Mouse (Mus musculus): ENCODE data around the gene Gltp. TPM values are rescaled to one million over a fixed set of nuclear protein-coding genes. Genes with fewer than 3 reads are reported as not detected.

The Gltp gene
- total and polyA plus RNA-seq, 3 experiments = 23.8 to 90.4 (median 25.5) TPM

- H3K36me3 ChIP-seq (replicated peaks in 1 of 2; ENCODE audit: control insufficient read depth in 1 of 2, insufficient read depth in 1 of 2, low read length in 1 of 2) = peaks cover 77 to 100% of the 10 kb centered on the region in 2 experiments
- H3K9me3 ChIP-seq (replicated peaks; ENCODE audit: low read length) = no peaks in the 10 kb centered on the region
- H3K4me2 ChIP-seq (ENCODE audit: insufficient read depth, low read depth, poor library complexity, severe bottlenecking) = no peak overlapping the region
- no peak overlapping the region for H3K9ac ChIP-seq (ENCODE audit: insufficient read depth, low read depth)
- peaks cover 14 to 16% of the 10 kb centered on the region in 2 experiments for H3K4me1 ChIP-seq (ENCODE audit: control insufficient read depth in 1 of 2, insufficient read depth in 2 of 2)
- H3K27ac ChIP-seq (ENCODE audit: insufficient read depth, low read depth) = no peak overlapping the region
- H3K4me3 ChIP-seq (replicated peaks in 1 of 3; ENCODE audit: low read depth in 2 of 3, low read length in 2 of 3, poor library complexity in 1 of 3) = no peak overlapping the region
- in situ Hi-C loops (cut with MboI; ENCODE audit: low pct_ligation_motif_present, low pct_unique_long_range_greater_than_20kb, low sequenced_read_pairs) (loop anchor here (25.0 kb wide), 1 partner anchor 194 kb away; the partner anchor contains the start of gene Oasl1), dilution Hi-C loops (cut with MboI; ENCODE audit: extremely low pct_ligation_motif_present, extremely low pct_unique_long_range_greater_than_20kb, low sequenced_read_pairs) (no loop called here)
- no peak for TF ChIP-seq PAX5 (IDR thresholded peaks at IDR 0.05; ENCODE audit: low read length)
- no peak for TF ChIP-seq UBTF (IDR thresholded peaks at IDR 0.05; ENCODE audit: low read depth, low read length)
- TF ChIP-seq NELFE (IDR thresholded peaks at IDR 0.05; ENCODE audit: low read depth, low read length) = no peak
- TF ChIP-seq POLR2A (IDR thresholded peaks at IDR 0.05; ENCODE audit: low read depth, low read length) = no peak
- TF ChIP-seq ELF1 (IDR thresholded peaks at IDR 0.05; ENCODE audit: low read depth, low read length) = no peak
- no peak for TF ChIP-seq JUN (IDR thresholded peaks at IDR 0.05; ENCODE audit: insufficient read depth, low read depth, low read length)
- TF ChIP-seq ZKSCAN1 (IDR thresholded peaks at IDR 0.05; ENCODE audit: borderline replicate concordance, low read depth, low read length) = no peak
- no peak for TF ChIP-seq ZNF384 (IDR thresholded peaks at IDR 0.05; ENCODE audit: low read depth, low read length)
- no peak for TF ChIP-seq RCOR1 (conservative IDR thresholded peaks at IDR 0.05; ENCODE audit: low read depth, low read length)
- no peak for TF ChIP-seq MXI1 (IDR thresholded peaks at IDR 0.05; ENCODE audit: low read depth, low read length)
- TF ChIP-seq CHD2 (IDR thresholded peaks at IDR 0.05; ENCODE audit: low read length) = no peak
- no peak for TF ChIP-seq USF1 (IDR thresholded peaks at IDR 0.05; ENCODE audit: low read depth, low read length)
- TF ChIP-seq TCF12 (IDR thresholded peaks at IDR 0.05; ENCODE audit: low read depth, low read length) = no peak
- TF ChIP-seq RAD21 (IDR thresholded peaks at IDR 0.05; ENCODE audit: low read depth, low read length) = no peak
- no peak for TF ChIP-seq SIN3A (IDR thresholded peaks at IDR 0.05; ENCODE audit: low read length)
- TF ChIP-seq ZC3H11A (IDR thresholded peaks at IDR 0.05; ENCODE audit: low read depth, low read length) = no peak
- no peak for TF ChIP-seq KAT2A (IDR thresholded peaks at IDR 0.05; ENCODE audit: insufficient replicate concordance, low read length)
- TF ChIP-seq EP300 (IDR thresholded peaks at IDR 0.05; ENCODE audit: low read length) = no peak
- no peak for TF ChIP-seq POLR2AphosphoS2 (IDR thresholded peaks at IDR 0.05; ENCODE audit: low read depth, low read length)
- no peaks in the 10 kb centered on the region for H3K27me3 ChIP-seq (replicated peaks)
- H3K79me2 ChIP-seq (replicated peaks; ENCODE audit: control insufficient read depth, extremely low read depth, insufficient read depth, poor library complexity, severe bottlenecking) = no peaks in the 10 kb centered on the region
- no peak for DNase-seq (ENCODE audit: extremely low read depth)
These were observed 27.2 kb upstream of the Gltp start for GRCm38 (mm10) chr5:114717937-114718336.

GRCm38 (mm10) chr5:114717292-114717691 lies 26.5 kb upstream of the Gltp start:
- no peak overlapping the region for H3K4me3 ChIP-seq (replicated peaks in 1 of 3; ENCODE audit: low read depth in 2 of 3, low read length in 2 of 3, poor library complexity in 1 of 3)
- peaks cover 82 to 98% of the 10 kb centered on the region in 2 experiments for H3K36me3 ChIP-seq (replicated peaks in 1 of 2; ENCODE audit: control insufficient read depth in 1 of 2, insufficient read depth in 1 of 2, low read length in 1 of 2)
- DNase-seq (ENCODE audit: extremely low read depth) = no peak
- in situ Hi-C loops (cut with MboI; ENCODE audit: low pct_ligation_motif_present, low pct_unique_long_range_greater_than_20kb, low sequenced_read_pairs) (loop anchor here (25.0 kb wide), 1 partner anchor 195 kb away; the partner anchor contains the start of gene Oasl1), dilution Hi-C loops (cut with MboI; ENCODE audit: extremely low pct_ligation_motif_present, extremely low pct_unique_long_range_greater_than_20kb, low sequenced_read_pairs) (no loop called here)
- H3K9me3 ChIP-seq (replicated peaks; ENCODE audit: low read length) = no peaks in the 10 kb centered on the region
- peaks cover 8 to 10% of the 10 kb centered on the region in 2 experiments; a peak in 3 of 4 replicates for H3K4me1 ChIP-seq (ENCODE audit: control insufficient read depth in 1 of 2, insufficient read depth in 2 of 2)
- H3K4me2 ChIP-seq (ENCODE audit: insufficient read depth, low read depth, poor library complexity, severe bottlenecking) = no peak overlapping the region
- no peaks in the 10 kb centered on the region for H3K27me3 ChIP-seq (replicated peaks)
- no peaks in the 10 kb centered on the region for H3K79me2 ChIP-seq (replicated peaks; ENCODE audit: control insufficient read depth, extremely low read depth, insufficient read depth, poor library complexity, severe bottlenecking)
- no peak overlapping the region for H3K9ac ChIP-seq (ENCODE audit: insufficient read depth, low read depth)
- no peak overlapping the region for H3K27ac ChIP-seq (ENCODE audit: insufficient read depth, low read depth)
- no peak for TF ChIP-seq HCFC1 (IDR thresholded peaks at IDR 0.05; ENCODE audit: low read depth, low read length)
- no peak for TF ChIP-seq CTCF (conservative IDR thresholded peaks at IDR 0.05 in 1 of 2, IDR thresholded peaks at IDR 0.05 in 1 of 2; ENCODE audit: low read depth in 2 of 2, low read length in 2 of 2)
- TF ChIP-seq ELF1 (IDR thresholded peaks at IDR 0.05; ENCODE audit: low read depth, low read length) = no peak
- no peak for TF ChIP-seq BHLHE40 (IDR thresholded peaks at IDR 0.05; ENCODE audit: low read depth, low read length)
- no peak for TF ChIP-seq SIN3A (IDR thresholded peaks at IDR 0.05; ENCODE audit: low read length)
- TF ChIP-seq JUN (IDR thresholded peaks at IDR 0.05; ENCODE audit: insufficient read depth, low read depth, low read length) = no peak
- no peak for TF ChIP-seq NRF1 (IDR thresholded peaks at IDR 0.05; ENCODE audit: low read depth, low read length)
- TF ChIP-seq USF1 (IDR thresholded peaks at IDR 0.05; ENCODE audit: low read depth, low read length) = no peak
- TF ChIP-seq KAT2A (IDR thresholded peaks at IDR 0.05; ENCODE audit: insufficient replicate concordance, low read length) = no peak
- no peak for TF ChIP-seq RCOR1 (conservative IDR thresholded peaks at IDR 0.05; ENCODE audit: low read depth, low read length)
- TF ChIP-seq MAX (IDR thresholded peaks at IDR 0.05; ENCODE audit: low read length) = no peak
- no peak for TF ChIP-seq EP300 (IDR thresholded peaks at IDR 0.05; ENCODE audit: low read length)
- TF ChIP-seq ZMIZ1 (IDR thresholded peaks at IDR 0.05; ENCODE audit: low read depth, low read length) = no peak
- TF ChIP-seq ETS1 (conservative IDR thresholded peaks at IDR 0.05; ENCODE audit: low read depth, low read length) = no peak
- TF ChIP-seq MYC (IDR thresholded peaks at IDR 0.05; ENCODE audit: low read depth, low read length) = no peak
- TF ChIP-seq PAX5 (IDR thresholded peaks at IDR 0.05; ENCODE audit: low read length) = no peak
- TF ChIP-seq ZNF384 (IDR thresholded peaks at IDR 0.05; ENCODE audit: low read depth, low read length) = no peak
- TF ChIP-seq CHD1 (IDR thresholded peaks at IDR 0.05; ENCODE audit: low read depth, low read length) = no peak

Measured in CH12.LX (cell line).